In the genomic region with DNA sequence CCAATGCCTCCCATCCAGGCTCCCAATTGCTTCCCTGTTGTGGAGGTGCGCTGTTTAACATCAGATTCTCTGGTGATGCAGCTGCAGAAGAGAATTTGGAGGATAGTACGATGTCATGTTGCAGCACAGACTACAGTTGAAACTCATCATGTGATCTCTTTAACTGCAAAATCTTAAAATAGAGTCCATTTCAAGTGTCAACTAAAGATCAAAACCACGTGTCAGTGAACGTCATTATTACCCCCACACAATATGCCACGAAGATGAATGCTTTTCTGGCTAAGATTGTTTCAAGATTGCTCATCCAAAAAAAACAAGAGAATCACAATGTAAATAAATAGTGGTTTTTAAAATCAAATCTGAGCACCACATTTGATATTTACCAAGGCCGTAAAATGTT, we compare ENCODE assay signal across 24 mouse cellular contexts.
"Had no signal": no experiment of that assay in that cellular context is flagged by ENCODE, and none has a peak within 500 bp of the region (broad histone marks: within the 10 kb centered on the region; RNA-seq: fewer than 3 reads in every experiment).

No protein-coding gene starts in this region.

- H3K9ac ChIP-seq: heart, embryonic 12.5 days; hindbrain, embryonic 13.5 days; hindbrain, embryonic 15.5 days; kidney, embryonic 15.5 days; limb, embryonic 13.5 days; limb, embryonic 15.5 days; liver, embryonic 12.5 days; liver, embryonic 14.5 days had no signal

- H3K9me3 ChIP-seq: heart, embryonic 10.5 days; heart, embryonic 12.5 days; hindbrain, embryonic 13.5 days; hindbrain, embryonic 15.5 days; kidney, embryonic 15.5 days; limb, embryonic 13.5 days; limb, embryonic 15.5 days; liver, embryonic 12.5 days had no signal

- H3K4me3 ChIP-seq: gastrocnemius, adult 2 months; heart, embryonic 10.5 days; heart, embryonic 12.5 days; hindbrain, embryonic 13.5 days; hindbrain, embryonic 15.5 days; kidney, embryonic 15.5 days; limb, embryonic 13.5 days; limb, embryonic 15.5 days; liver, embryonic 12.5 days had no signal

- H3K4me2 ChIP-seq: heart, embryonic 12.5 days; hindbrain, embryonic 13.5 days; hindbrain, embryonic 15.5 days; kidney, embryonic 15.5 days; limb, embryonic 13.5 days; limb, embryonic 15.5 days; liver, embryonic 12.5 days had no signal

- H3K27me3 ChIP-seq: heart, embryonic 12.5 days; hindbrain, embryonic 13.5 days; hindbrain, embryonic 15.5 days; kidney, embryonic 15.5 days; limb, embryonic 13.5 days; limb, embryonic 15.5 days; liver, embryonic 12.5 days had no signal

- ATAC-seq: hindbrain, postnatal 0 days; intestine, embryonic 16.5 days; liver, embryonic 12.5 days had no signal

- H3K27ac ChIP-seq: gastrocnemius, adult 2 months; heart, embryonic 10.5 days; hindbrain, embryonic 13.5 days; hindbrain, embryonic 15.5 days; hindbrain, postnatal 0 days; kidney, embryonic 15.5 days; limb, embryonic 13.5 days; limb, embryonic 15.5 days; liver, embryonic 12.5 days; liver, embryonic 14.5 days had no signal

- H3K4me1 ChIP-seq: heart, embryonic 10.5 days; heart, embryonic 12.5 days; hindbrain, embryonic 13.5 days; hindbrain, embryonic 15.5 days; kidney, embryonic 15.5 days; limb, embryonic 13.5 days; limb, embryonic 15.5 days; liver, embryonic 12.5 days had no signal

- DNase-seq: gastrocnemius, postnatal 10 days; gastrocnemius, postnatal 25 days; heart, adult 18-20 months; heart, postnatal 10 days; kidney, adult 11 months; kidney, adult 2 months; kidney, adult 9 months; kidney, postnatal 14 days; kidney, postnatal 36 days; layer of hippocampus, adult 9-11 months; layer of hippocampus, postnatal 36 days; left cerebral cortex, postnatal 4 days had no signal

- H3K36me3 ChIP-seq: heart, embryonic 10.5 days; heart, embryonic 12.5 days; hindbrain, embryonic 13.5 days; hindbrain, embryonic 15.5 days; kidney, embryonic 15.5 days; limb, embryonic 13.5 days; limb, embryonic 15.5 days; liver, embryonic 12.5 days had no signal
